Mouse (Mus musculus) T-helper 1 cell (primary cell): ENCODE measurements around the gene E2f6.

Source experiments
- in situ Hi-C: fragments of 300-600 bp; cut with MboI, MseI; formaldehyde crosslinking; loops from one replicate; pipeline ENCODE4 v1.15.1; 2025; ENCODE audit warnings: high pct_unique_total_duplicates

Gene E2f6

DNA sequence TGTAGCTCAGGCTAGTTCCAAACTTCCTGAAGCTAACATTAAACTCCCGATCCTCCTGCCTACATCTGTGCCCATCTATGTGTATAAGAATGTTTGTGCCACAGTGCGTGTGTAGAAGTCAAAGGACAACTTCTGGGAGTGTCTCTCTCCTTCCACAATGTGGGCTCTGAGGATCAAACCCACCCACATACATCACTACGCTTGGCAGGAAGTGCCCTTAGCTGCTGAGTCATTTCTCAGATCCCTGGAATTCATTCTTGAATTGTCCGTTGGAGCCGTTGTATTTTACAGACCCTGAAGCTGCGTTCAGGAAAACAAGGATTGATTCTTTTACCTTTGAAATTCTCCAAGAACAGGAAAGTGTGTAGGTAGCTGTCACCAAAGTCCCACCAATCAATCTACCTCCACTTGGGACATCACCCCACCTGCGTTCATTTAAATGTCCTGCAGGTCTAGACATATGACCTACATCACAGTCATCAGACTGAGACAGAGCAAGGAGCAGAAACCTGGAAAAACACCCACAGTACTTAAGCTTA lies 62.2 kb downstream of the E2f6 start:
- in situ Hi-C loops: no loop called here

GRCm38 (mm10) chr12:16873549-16873948 lies 62.8 kb downstream of the E2f6 start:
- in situ Hi-C loops: no loop called here

- in situ Hi-C loops: no loop called here
Measured at GRCm38 (mm10) chr12:16874086-16874485, 63.3 kb downstream of the E2f6 start.

- in situ Hi-C loops: no loop called here
Measured at GRCm38 (mm10) chr12:16875269-16875668, 64.5 kb downstream of the E2f6 start.

GRCm38 (mm10) chr12:16875678-16876077 lies 64.9 kb downstream of the E2f6 start:
- in situ Hi-C loops: no loop called here

DNA sequence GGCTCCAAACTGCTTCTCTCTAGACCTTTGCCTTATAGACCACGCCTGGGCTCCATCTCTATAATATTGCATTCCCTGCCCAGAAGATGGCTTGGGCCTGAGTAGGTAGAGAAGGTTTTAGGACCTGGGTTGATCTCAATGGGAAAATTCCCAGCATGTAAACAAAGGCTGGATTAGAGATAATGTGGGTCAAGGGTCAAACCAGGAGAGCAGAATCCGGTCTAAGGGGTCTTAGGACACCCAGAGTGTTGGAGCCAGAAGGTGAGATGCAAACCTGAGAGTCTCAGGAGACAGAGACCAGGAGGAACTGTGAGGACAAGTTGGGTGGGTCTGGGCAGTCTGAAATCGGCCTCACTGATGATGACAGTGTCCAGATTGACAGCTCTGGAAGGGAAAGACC lies 65.9 kb downstream of the E2f6 start:
- in situ Hi-C loops: no loop called here

DNA sequence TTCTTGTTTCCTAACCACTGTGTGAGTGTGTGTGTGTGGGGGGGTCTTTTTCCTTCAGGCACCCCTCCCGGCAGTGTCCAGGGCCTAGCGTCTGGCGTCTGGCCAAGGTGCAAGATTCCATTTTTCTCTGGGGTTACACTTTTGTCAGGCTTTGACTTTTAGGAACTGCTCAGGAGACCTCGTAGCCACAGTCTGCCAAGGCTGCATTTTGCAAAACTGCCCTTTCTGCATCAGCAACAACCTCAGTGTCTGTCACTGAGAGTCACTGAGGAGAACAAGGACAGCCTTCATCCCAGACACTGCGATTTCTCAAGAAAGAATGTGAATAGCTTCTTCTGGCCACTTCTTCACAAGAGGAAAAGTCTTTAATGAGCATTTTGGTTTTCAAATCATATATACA lies 66.4 kb downstream of the E2f6 start:
- in situ Hi-C loops: no loop called here

DNA sequence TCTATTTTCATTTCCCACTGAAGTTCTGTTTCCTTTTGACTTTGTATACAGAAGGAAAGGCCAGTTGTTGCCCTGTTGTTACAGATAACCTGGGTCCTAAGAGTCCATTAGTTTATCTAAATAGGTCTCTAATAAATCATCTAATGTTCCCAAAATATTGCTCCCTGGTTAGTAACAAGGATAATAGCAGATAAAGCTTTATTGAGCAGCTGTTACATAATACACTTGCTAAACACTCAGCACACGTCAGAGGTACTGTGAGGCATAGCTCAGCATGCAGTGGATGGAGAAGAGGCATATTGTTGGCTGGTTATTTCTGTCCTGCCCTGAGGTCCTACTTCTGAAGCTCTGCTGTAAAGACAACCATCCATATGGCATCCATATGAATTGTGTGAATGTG lies 66.9 kb downstream of the E2f6 start:
- in situ Hi-C loops: no loop called here

GRCm38 (mm10) chr12:16879369-16879768 lies 68.6 kb downstream of the E2f6 start:
- in situ Hi-C loops: no loop called here

DNA sequence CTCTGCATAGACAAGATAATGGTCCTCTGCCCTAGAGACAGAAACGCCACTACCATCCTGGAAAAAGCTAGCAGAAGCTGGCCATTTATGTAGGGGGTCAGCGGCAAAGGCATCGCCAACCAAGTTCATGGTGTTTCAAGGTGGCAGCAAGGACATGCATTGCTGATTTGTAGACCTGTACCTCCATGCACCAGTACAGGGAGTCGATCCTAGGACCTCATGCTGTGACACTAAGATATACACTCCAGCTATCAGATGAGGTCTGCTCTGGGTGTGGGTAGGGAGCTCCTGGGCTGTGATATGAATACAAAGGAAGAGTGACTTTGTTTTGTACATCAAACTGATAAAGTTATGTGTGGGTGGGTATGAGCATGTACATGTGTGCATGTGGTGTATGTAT lies 69.3 kb downstream of the E2f6 start:
- in situ Hi-C loops: no loop called here

DNA sequence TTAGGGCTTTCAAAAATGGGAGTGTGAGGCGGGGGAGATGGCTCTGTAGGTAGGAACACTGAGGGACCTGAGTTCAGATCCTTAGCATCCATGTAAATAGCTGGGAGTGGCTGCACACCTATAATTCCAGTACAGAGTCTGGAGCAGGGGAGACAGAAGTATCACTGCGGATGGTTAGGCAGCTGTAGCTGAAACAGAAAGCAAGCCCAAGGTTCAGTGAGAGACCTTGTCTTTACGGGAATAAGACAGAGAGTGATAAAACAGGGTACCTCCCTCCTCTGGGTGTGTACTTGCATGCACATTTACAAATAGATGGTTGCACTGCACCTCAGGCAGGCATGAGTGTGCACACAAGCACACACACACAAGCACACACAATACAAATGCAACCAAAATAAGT lies 71.7 kb downstream of the E2f6 start:
- in situ Hi-C loops: no loop called here

- in situ Hi-C loops: no loop called here
Measured at GRCm38 (mm10) chr12:16883111-16883510, 72.3 kb downstream of the E2f6 start.

GRCm38 (mm10) chr12:16884534-16884933 lies 73.8 kb downstream of the E2f6 start:
- in situ Hi-C loops: no loop called here

DNA sequence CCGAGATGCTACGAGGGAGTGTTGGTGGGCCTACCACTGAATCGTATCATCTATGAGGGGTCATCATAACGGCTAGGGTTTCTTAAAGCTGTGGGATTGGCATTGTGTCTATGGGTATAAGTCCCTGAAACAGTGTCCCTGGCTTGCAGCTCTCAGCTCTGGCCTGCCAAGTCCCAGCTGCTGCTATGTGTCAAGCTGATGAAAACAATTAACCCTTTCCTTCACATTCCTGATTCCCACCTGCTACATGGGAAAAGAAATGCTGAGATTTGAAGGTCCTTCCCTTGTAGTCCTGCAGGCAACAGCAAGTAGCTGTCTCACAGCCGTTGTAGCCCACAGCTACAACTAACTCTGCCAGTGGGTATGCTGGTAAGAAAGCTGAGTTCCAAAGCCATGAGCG lies 75.6 kb downstream of the E2f6 start:
- in situ Hi-C loops: loop anchor here (5.0 kb wide), 1 partner anchor 59 kb away; no protein-coding TSS in a partner anchor
